Mouse (Mus musculus): ENCODE results near the gene Asmt. TPM values are rescaled to one million over a fixed set of nuclear protein-coding genes. Genes with fewer than 3 reads are reported as not detected.

Asmt gene
- total and polyA plus RNA-seq, 2 experiments: not detected

DNA sequence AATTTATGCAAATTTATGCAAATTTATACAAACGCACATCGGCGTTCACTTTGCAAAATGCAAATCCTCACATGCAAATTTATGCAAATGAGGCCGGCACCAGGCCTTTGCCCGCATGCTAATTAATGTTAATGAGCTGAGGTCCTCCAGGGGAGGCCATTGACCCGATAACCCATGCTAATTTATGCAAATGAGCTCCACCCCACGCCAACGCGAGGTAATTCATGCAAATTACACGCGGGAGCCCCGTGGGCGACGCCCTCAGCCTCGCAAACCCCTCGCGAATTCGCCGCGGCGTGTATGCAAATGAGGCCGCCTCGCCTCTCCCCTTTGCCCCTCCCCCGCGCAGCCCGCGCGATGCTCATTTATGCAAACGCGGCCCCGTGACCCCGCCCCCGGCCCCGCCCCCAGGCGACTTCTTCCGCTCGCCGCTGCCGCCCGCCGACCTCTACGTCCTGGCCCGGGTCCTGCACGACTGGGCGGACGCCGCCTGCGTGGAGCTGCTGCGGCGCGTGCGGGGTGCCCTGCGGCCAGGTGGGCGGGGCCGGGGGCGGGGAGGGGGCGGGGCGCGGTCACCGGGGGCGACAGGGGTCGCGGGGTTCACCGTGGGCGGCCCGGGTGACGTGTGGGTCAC lies 4.3 kb downstream of the Asmt start:
- TF ChIP-seq POLR2A (IDR thresholded peaks at IDR 0.05; ENCODE audit: extremely low read depth, insufficient read depth, low read length) (no peak), CTCF (IDR thresholded peaks at IDR 0.05; ENCODE audit: low read depth, low read length) (no peak)
- H3K36me3 ChIP-seq (ENCODE audit: control insufficient read depth, insufficient read depth, low read length): no peaks in the 10 kb centered on the region
- WGBS: 96% methylated on average over 67 of the region's 67 CpGs

DNA sequence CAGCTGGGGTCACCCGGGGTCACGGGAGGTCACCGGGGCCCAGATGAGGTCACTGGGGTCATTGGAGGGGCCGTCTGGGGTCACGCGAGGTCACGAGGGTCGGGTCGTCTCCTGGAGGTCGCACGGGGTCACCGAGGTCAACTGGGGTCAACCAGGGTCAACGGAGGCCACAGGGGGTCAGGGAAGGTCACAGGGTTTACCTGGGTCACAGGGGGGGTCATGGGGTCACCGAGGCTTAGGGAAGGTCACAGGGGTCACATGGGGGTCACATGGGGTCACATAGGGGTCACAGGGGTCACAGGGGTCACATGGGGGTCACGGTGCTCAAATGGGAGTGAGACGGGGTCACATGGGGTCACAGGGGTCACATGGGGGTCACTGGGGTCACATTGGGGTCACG lies 4.8 kb downstream of the Asmt start:
- no peaks in the 10 kb centered on the region for H3K4me1 ChIP-seq (ENCODE audit: control insufficient read depth, insufficient read depth, low read length)
- no peak overlapping the region for H3K9ac ChIP-seq (ENCODE audit: low read depth, low read length)
- H3K27ac ChIP-seq (replicated peaks; ENCODE audit: insufficient read depth, low read depth, low read length): no peak overlapping the region
- WGBS: 97% methylated on average over 17 of the region's 17 CpGs
- no peaks in the 10 kb centered on the region for H3K36me3 ChIP-seq (ENCODE audit: control insufficient read depth, insufficient read depth, low read length)
- H3K79me2 ChIP-seq (ENCODE audit: control insufficient read depth, insufficient read depth, low read length): no peaks in the 10 kb centered on the region
- H3K4me3 ChIP-seq (ENCODE audit: insufficient read depth, low read depth, low read length): no peak overlapping the region
- no peaks in the 10 kb centered on the region for H3K27me3 ChIP-seq (ENCODE audit: control insufficient read depth, insufficient read depth, low read length)
- DNase-seq (ENCODE audit: extremely low read depth, low read depth, low spot score): no peak
- no peak for TF ChIP-seq CTCF (IDR thresholded peaks at IDR 0.05; ENCODE audit: low read depth, low read length)
- no peak for TF ChIP-seq POLR2A (IDR thresholded peaks at IDR 0.05; ENCODE audit: extremely low read depth, insufficient read depth, low read length)

More for the DNA sequence above, 4.3 kb downstream of the Asmt start:
- no peaks in the 10 kb centered on the region for H3K4me1 ChIP-seq (ENCODE audit: control insufficient read depth, insufficient read depth, low read length)
- H3K79me2 ChIP-seq (ENCODE audit: control insufficient read depth, insufficient read depth, low read length): no peaks in the 10 kb centered on the region
- no peak overlapping the region for H3K27ac ChIP-seq (replicated peaks; ENCODE audit: insufficient read depth, low read depth, low read length)
- H3K27me3 ChIP-seq (ENCODE audit: control insufficient read depth, insufficient read depth, low read length): no peaks in the 10 kb centered on the region
- no peak overlapping the region for H3K4me3 ChIP-seq (ENCODE audit: insufficient read depth, low read depth, low read length)
- H3K9ac ChIP-seq (ENCODE audit: low read depth, low read length): no peak overlapping the region
- no peak for DNase-seq (ENCODE audit: extremely low read depth, low read depth, low spot score)

DNA sequence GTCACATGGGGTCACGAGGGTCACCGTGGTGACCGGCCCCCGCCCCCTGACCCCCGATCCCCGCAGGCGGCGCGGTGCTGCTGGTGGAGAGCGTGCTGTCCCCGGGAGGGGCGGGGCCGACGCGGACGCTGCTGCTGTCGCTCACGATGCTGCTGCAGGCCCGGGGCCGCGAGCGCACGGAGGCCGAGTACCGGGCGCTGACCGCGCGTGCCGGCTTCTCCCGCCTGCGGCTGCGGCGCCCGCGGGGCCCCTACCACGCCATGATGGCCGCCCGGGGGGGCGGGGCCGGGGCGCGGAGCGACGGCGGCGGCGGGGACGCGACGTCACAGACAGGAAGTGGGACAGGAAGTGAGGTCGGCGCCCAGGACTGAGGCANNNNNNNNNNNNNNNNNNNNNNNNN lies 5.2 kb downstream of the Asmt start:
- TF ChIP-seq CTCF (IDR thresholded peaks at IDR 0.05; ENCODE audit: low read depth, low read length) (no peak), POLR2A (IDR thresholded peaks at IDR 0.05; ENCODE audit: extremely low read depth, insufficient read depth, low read length) (no peak)
- no peak overlapping the region for H3K9ac ChIP-seq (ENCODE audit: low read depth, low read length)
- no peak overlapping the region for H3K27ac ChIP-seq (replicated peaks; ENCODE audit: insufficient read depth, low read depth, low read length)
- no peak for DNase-seq (ENCODE audit: extremely low read depth, low read depth, low spot score)
- no peaks in the 10 kb centered on the region for H3K79me2 ChIP-seq (ENCODE audit: control insufficient read depth, insufficient read depth, low read length)
- H3K4me1 ChIP-seq (ENCODE audit: control insufficient read depth, insufficient read depth, low read length): no peaks in the 10 kb centered on the region
- no peak overlapping the region for H3K4me3 ChIP-seq (ENCODE audit: insufficient read depth, low read depth, low read length)
- no peaks in the 10 kb centered on the region for H3K36me3 ChIP-seq (ENCODE audit: control insufficient read depth, insufficient read depth, low read length)
- WGBS: over 99% methylated on average over 53 of the region's 53 CpGs
- no peaks in the 10 kb centered on the region for H3K27me3 ChIP-seq (ENCODE audit: control insufficient read depth, insufficient read depth, low read length)

All from liver, adult 2 months (tissue).